Mouse (Mus musculus): ENCODE results near the gene Vwa8.
"Not testable (repeated sequence)": the region's sequence is repeated elsewhere in the genome, so short reads cannot be mapped to it uniquely, and the experiment has no call there.

Gene Vwa8

DNA sequence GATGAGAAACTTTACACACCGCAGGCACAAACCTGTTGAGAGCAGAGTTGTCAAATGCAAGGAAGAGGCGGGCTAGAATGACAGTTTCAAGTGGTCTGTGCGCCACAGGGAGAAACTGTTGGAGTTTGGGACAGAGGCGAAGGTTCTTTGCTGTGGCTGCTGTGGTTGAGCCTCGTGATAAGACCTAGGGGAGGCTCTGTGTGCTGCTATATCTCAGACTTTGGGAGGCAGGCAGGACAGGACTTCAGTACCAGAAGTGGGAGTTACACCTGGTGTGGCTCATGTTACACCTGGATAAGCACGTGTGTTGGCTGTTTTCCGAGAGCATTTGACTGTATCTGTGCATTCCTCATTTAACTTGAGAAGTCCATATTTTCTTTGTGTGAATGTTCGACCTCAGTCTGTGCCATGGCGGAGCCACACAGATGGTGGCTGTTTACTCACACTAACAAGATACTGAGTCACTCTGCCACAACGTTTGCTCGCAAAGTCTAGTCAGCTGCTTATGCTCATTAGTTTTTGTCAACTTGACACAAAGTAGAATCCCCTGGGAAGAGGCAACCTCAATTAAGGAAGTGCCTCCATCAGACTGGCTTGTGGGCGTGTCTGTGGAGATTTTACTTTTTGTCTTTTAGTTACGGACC lies 29.7 kb downstream of the Vwa8 start:
- in situ Hi-C loops (cut with MboI; ENCODE audit: low pct_unique_long_range_greater_than_20kb in 1 of 2, low sequenced_read_pairs in 2 of 2, unreplicated experiment in 1 of 2) = no loop called here

DNA sequence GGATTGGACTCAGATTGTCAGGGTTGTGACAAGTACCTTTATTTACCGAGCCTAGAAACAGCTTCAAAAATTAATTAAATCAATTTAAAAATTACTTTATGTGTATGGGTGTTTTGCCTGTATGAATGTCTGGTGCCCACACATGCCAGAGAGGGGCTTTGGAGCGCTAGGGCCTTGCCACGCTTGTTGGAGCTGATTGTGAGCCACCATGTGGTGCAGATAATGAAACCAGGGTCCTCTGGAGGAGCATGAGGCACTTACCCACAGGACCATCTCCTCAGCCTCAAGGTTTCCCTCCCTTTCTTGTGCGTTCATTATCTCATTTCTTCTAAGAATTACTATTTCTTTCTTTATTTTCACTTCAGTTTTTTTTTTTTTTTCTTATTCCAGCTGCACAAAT lies 32.0 kb downstream of the Vwa8 start:
- in situ Hi-C loops (cut with MboI; ENCODE audit: low pct_unique_long_range_greater_than_20kb in 1 of 2, low sequenced_read_pairs in 2 of 2, unreplicated experiment in 1 of 2) = no loop called here

DNA sequence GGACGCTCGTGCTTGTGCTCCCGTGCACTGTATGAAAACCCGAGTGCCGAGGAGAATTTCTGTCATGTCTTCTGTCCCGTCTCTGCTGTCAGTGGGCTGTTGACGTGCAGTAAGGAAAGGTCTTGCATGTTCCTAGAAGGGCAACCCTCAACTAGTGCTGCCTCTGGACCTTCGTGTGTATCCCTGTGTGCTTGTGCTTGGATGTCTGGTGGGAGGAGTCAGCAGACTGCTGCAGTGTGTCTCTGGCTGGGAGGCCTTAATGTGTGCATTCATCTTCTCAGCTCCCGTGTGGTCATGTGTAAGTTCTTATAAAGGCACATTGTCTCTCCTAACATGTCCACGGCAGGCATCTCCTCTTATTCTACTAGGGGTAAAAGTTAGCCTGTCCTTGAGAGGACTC lies 32.7 kb downstream of the Vwa8 start:
- in situ Hi-C loops (cut with MboI; ENCODE audit: low pct_unique_long_range_greater_than_20kb in 1 of 2, low sequenced_read_pairs in 2 of 2, unreplicated experiment in 1 of 2) = no loop called here

DNA sequence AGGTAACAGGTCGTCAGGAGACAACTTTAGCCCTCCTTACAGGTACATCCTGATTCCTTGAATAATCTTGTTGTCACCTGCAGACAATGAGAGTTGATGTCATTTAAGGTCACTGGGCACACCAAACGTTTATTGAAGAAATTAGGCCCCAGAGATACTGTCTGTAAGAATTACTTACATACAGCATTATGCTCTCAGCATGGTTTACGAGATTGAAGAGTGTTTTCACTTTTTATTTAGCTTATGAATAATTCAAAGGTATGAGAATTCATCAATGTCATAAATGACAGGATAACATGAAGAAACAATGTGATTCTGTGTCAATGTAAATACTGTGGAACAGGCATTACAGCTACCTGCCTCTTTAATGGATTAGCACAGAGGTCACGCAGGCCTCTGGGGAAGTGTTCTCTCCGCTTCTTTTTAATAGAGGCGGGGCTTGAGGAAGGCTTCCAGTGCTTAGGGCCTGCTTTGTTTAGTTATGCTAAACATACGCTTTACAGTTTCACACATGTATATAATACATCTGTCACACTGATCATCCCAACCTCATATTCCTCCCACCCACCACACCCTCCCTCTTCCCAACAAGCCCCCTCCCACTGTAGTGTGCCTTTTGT lies 37.2 kb downstream of the Vwa8 start:
- in situ Hi-C loops (cut with MboI; ENCODE audit: low pct_unique_long_range_greater_than_20kb in 1 of 2, low sequenced_read_pairs in 2 of 2, unreplicated experiment in 1 of 2) = no loop called here

DNA sequence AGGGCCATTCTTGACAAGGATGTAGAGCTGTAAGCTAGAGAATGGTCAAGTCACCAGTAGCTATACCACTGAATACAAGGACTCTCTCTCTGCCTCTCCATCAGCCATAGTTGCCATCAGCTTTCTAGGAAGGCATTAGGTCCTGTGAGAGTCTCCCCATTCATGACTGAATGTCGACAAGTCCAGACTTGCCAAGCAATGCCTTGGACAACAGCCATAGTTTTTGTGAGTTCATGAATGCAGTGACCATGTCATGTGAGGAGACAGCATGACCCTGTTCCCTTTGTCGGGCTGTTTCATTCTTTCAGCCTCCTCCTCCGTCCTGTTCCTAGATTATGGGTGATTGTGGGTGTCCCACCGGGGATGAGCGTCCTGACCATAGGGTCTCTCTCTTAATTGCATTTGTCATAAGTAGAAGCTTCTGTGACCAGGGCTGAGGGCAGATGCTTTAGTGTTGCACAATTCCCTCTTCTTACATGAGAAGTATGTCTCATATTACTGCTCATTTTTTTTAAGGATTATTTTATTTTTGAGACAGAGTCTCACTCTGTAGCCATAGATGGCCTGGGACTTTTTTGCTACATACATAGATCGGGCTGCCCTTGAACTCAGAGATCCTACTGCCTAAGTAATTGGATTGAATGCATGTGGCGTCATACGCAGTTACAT lies 37.8 kb downstream of the Vwa8 start:
- in situ Hi-C loops (cut with MboI; ENCODE audit: low pct_unique_long_range_greater_than_20kb in 1 of 2, low sequenced_read_pairs in 2 of 2, unreplicated experiment in 1 of 2) = no loop called here

DNA sequence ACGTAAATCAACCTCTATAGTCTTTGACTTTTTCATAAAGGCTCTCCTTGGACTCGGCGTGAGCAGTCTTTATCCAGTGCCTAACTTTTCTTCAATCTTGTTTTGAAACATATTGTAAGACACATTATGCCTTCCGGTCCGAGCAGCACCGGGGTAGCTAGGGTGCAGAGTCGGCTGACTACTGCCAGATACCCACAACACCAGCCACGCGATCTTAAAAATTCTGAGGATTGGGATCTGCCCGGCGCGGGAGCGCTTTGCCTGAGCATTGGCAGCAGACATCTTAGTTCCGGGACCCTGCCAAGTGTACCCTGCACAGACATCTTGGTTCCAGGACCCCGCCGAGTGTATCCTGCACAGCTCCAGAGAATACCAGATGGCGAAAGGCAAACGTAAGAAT lies 38.6 kb downstream of the Vwa8 start:
- in situ Hi-C loops (cut with MboI; ENCODE audit: low pct_unique_long_range_greater_than_20kb in 1 of 2, low sequenced_read_pairs in 2 of 2, unreplicated experiment in 1 of 2) = not testable (repeated sequence)

DNA sequence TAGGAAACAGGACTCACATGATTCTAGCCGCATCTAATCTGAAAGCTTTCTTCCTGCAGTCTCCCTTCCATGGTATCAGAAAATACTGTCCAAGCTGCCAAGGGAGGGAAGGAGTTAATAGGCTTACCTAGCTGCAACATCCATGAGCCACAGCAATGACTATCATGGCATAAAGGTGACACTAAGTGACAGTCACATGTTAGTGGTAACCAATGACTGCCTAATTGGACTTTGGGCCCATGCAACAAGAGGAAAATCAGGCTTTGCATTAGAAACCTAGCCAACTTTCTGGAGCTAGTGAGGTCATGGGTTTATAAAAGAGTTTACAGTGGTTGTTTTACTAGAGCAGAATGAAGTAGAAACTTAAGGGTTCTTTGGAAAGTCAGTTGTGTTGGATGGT lies 46.6 kb downstream of the Vwa8 start:
- in situ Hi-C loops (cut with MboI; ENCODE audit: low pct_unique_long_range_greater_than_20kb in 1 of 2, low sequenced_read_pairs in 2 of 2, unreplicated experiment in 1 of 2) = no loop called here

DNA sequence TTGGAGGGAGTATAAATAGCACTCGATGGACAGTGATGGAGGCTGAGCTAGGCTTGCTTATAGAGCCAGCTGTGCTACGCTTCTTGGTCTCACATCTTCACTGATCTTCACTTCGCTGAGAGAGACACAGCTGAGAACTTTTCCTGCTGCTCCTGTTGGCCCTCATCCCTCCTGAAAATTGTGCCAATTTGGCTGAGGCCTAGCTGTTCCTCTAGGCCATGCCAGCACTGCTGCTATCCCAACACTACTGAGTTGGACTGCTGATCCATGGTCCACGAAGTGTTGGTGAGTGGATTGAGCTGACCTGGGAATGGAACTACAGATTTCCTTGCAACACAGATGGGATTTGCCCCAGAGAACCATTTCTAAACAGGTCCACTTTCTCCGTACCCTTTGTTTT lies 47.4 kb downstream of the Vwa8 start:
- in situ Hi-C loops (cut with MboI; ENCODE audit: low pct_unique_long_range_greater_than_20kb in 1 of 2, low sequenced_read_pairs in 2 of 2, unreplicated experiment in 1 of 2) = no loop called here

DNA sequence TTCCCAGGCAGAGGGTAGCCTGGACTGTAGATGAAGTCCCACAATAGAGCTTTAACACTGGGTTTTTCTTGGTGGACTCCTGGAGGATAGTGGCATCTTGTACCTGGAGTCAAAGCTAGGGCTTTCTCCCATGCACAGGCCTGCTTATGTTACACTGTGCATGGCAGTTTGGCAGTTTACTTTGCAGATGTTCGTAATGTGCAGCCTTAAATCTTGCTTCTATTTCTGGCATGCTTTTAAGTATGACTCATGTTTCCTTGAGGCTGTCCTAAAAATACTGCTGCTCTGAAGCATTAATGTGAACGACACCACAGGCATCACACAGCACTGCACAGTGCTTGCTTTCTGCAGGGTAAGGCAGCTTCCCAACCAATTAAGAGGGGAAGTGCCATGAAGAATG lies 51.9 kb downstream of the Vwa8 start:
- in situ Hi-C loops (cut with MboI; ENCODE audit: low pct_unique_long_range_greater_than_20kb in 1 of 2, low sequenced_read_pairs in 2 of 2, unreplicated experiment in 1 of 2) = no loop called here

DNA sequence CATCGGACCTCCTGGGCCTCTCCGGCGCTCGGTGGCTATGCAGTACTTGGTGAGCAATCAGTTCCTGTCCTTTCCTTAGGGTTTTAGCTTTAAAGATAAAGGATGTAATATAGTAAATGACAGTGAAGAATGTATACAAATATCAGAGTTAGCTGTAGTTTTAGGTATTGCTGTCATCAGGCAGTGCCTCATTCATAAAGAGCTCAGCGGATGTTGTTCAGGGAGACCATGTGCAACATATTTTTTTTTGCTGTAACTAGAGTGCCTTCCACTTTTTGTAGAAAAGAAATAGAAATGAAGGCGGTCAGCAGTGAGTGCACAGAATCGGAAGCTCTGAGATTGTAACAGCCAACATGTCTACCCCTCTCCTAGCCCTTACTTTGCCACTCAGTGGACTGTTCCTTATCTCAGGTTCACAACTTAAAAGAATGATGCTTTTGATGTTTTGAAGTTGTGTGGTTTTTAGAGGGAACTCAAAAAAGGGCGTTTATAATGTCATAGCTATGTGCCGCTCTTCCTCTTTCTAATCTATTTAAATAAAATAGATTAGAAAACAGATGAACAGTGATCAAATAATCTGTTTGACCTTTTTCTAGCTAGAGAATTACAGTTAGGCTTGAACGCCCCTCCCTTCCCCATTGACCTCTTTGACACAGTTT lies 59.5 kb downstream of the Vwa8 start:
- in situ Hi-C loops (cut with MboI; ENCODE audit: low pct_unique_long_range_greater_than_20kb in 1 of 2, low sequenced_read_pairs in 2 of 2, unreplicated experiment in 1 of 2) = no loop called here

DNA sequence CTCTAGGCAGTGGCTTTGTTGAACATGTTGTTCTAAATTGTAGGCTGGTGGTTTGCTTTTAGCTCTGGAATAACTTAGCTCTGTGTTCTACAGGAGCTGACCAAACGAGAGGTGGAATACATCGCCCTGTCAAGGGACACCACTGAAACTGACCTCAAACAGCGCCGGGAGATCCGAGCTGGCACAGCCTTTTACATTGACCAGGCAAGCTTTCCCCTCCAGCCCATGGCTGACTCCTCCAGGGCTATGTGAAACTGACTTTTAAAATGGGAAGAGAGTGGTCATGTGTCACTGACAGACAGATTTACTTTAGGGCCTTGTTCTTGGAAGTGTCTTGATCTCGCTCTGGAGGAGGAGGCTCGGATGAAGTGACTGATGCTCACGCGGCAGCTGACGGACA lies 63.2 kb downstream of the Vwa8 start:
- in situ Hi-C loops (cut with MboI; ENCODE audit: low pct_unique_long_range_greater_than_20kb in 1 of 2, low sequenced_read_pairs in 2 of 2, unreplicated experiment in 1 of 2) = no loop called here

DNA sequence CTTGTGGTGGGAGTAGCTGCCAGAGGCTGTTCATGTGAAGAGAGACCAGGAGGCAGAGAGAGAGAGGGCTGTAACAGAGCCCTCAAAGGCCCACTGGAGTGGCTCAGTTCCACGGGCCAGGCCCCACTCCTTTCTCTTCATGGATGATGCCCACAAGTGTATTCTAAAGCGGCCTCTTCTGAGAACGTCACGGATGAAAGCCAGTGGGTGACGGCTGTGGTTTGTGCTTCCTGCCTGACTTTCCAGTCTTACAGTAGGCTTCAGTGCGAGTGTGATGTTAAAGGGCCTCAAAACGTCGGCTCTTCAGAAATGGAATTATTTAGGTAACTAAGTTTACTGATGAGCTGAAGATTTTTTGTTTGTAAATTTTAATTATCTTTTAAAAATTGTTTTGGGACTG lies 65.3 kb downstream of the Vwa8 start:
- in situ Hi-C loops (cut with MboI; ENCODE audit: low pct_unique_long_range_greater_than_20kb in 1 of 2, low sequenced_read_pairs in 2 of 2, unreplicated experiment in 1 of 2) = no loop called here

DNA sequence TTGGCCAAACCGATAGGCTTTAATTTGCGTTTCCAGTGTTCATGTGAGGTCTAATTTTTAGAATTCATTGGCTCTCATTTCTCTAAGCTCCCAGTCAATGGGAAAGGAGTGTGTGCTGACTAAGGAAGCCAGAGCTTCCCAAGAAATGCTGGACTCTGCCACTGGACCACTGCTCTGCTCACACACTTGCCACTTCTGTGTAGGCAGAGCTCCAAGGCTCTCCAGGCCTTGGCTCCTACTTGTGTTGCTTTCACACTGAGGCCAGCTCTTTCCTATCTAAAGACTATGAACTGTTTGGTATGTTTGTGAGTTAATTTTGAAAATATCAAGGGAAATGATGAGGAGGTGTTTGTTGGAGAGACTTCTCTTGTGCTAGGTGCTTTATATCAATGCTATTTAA lies 67.8 kb downstream of the Vwa8 start:
- in situ Hi-C loops (cut with MboI; ENCODE audit: low pct_unique_long_range_greater_than_20kb in 1 of 2, low sequenced_read_pairs in 2 of 2, unreplicated experiment in 1 of 2) = no loop called here

DNA sequence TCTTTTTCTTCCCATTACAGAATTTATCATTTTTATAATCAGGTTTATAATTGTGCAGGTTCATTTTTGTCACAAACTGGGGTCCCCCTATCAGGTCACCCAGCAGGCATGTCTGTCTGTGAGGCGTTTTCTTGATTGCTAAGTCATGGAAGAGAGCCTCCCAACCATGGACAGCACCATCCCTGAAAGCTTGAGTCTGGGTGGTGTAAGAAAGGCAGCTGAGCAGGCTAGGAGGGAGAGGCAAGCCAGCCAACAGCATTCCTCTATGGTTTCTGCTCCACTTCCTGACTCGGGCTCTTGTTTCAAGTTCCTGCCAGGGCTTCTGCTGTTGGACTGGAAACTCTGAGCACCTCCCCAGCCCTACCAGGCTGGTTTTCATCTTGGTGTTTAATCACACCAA lies 72.4 kb downstream of the Vwa8 start:
- in situ Hi-C loops (cut with MboI; ENCODE audit: low pct_unique_long_range_greater_than_20kb in 1 of 2, low sequenced_read_pairs in 2 of 2, unreplicated experiment in 1 of 2) = no loop called here

DNA sequence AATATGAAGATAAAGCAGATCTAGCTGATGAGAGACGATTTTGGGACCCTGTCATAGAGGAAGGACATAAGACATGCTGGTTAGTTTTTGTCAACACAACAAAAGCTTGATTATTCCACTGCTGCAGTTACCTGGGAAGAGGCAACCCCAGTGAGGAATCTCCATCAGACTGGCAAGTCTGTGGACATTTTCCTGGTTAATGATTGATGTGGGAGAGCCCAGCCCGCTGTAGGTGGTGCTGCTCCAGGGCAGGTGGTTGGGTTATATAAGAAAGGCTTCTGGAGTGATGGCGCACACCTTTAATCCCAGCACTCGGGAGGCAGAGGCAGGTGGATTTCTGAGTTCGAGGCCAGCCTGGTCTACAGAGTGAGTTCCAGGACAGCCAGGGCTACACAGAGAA lies 74.8 kb downstream of the Vwa8 start:
- in situ Hi-C loops (cut with MboI; ENCODE audit: low pct_unique_long_range_greater_than_20kb in 1 of 2, low sequenced_read_pairs in 2 of 2, unreplicated experiment in 1 of 2) = no loop called here

DNA sequence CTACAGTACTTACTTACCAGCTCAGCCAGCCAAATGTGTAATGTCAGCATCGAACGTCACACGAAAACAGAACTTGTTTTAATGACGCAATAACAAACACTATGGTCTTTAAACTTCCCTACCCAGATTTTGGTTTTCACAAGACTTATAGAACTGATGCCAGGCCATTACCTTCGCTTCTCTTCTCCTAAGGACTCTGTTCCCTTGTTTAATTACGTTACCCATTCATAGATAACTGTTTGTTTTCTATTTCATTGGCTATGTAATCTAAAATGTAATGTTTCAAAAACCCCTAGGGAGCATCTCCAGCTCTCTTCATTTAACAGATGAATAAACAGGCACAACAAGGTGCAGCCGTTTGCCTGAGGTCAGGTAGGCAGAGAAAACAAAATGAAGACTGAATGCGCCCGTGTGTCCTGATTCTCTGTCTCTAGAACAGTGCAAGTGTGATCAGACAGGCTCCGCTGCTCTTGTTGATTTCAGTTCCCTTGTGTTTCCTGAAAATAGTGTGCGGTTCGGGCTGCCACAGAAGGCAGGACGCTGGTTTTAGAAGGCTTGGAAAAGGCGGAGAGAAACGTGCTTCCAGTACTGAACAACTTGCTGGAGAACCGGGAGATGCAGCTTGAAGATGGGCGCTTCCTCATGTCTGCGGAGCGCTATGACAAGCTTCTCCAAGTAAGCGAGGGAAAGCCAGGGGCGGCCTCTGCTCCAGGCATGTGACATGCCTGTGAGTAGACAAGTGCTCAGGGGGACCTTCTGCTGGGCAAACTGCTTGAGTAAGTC lies 76.1 kb downstream of the Vwa8 start:
- in situ Hi-C loops (cut with MboI; ENCODE audit: low pct_unique_long_range_greater_than_20kb in 1 of 2, low sequenced_read_pairs in 2 of 2, unreplicated experiment in 1 of 2) = no loop called here

DNA sequence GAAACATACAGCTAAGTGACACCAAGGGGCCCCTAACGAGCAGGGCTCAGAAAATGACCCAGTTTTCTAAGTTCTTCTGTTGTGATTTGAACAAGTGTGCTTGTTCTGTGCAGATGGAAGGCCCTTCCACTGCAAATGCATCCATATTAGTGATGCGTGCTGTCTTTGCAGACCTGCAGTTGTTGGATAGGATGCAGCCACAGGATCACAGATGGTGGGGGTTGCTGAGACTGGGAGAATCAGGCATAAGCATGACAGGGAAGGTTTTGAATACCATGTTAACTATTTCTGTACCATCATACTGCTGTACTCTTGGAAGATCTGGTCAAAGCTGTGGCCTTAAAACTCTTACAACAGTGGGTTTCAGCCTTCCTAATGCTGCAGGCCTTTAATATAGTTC lies 83.2 kb downstream of the Vwa8 start:
- in situ Hi-C loops (cut with MboI; ENCODE audit: low pct_unique_long_range_greater_than_20kb in 1 of 2, low sequenced_read_pairs in 2 of 2, unreplicated experiment in 1 of 2) = no loop called here

DNA sequence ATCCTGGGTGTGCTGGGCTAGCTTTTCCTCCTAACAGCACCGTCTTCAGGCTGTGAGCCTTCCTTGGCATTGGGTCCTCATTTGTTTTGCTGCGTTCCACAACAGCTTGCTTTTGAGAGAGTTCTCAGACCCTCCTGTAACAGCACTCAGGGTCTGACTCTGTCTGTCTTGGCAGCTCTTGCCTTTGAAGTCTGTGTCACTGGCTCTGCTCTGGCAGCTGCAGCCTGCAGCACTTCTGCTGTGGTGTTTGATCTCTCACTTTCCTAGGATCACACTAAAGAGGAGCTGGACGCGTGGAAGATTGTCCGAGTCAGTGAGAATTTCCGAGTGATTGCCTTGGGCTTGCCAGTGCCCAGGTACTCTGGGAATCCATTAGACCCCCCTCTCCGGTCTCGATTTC lies 84.5 kb downstream of the Vwa8 start:
- in situ Hi-C loops (cut with MboI; ENCODE audit: low pct_unique_long_range_greater_than_20kb in 1 of 2, low sequenced_read_pairs in 2 of 2, unreplicated experiment in 1 of 2) = no loop called here

DNA sequence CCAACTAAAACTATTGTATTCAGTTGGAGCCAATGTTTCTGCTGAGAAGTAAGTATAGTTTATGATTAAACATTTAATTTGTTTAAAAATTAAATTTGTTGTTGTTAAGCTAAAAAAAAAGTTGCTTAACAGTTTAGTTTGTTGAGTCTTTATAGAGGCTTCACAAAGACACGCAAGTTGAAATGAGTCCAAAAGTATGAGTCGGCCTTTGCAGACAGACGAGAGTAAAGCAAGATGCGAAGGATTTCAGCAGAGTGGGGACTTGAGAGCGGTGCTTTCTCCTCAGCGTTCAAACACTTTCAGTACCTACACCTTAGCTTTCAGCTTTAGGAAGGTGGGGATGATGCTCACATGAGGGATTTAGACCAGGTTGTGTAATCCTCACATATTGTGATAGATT lies 85.7 kb downstream of the Vwa8 start:
- in situ Hi-C loops (cut with MboI; ENCODE audit: low pct_unique_long_range_greater_than_20kb in 1 of 2, low sequenced_read_pairs in 2 of 2, unreplicated experiment in 1 of 2) = no loop called here

All from mouse embryonic stem cell (cell line).